Mouse (Mus musculus): Measurements from ENCODE around the gene Bdkrb2.

GRCm38 (mm10) chr12:105605212-105605611 lies 42.2 kb downstream of the Bdkrb2 start:
- TF ChIP-seq CTCF (IDR thresholded peaks at IDR 0.05; ENCODE audit: low read depth, low read length) (no peak), POLR2A (IDR thresholded peaks at IDR 0.05; ENCODE audit: extremely low read depth, insufficient read depth, low read length) (no peak)

Measured in liver, adult 2 months (tissue).